Mouse (Mus musculus) forebrain, postnatal 0 days (tissue): ENCODE data around the gene Hormad2. TPM values are rescaled to one million over a fixed set of nuclear protein-coding genes. Genes with fewer than 3 reads are reported as not detected.

Experiments used
- ATAC-seq: fragments of 200-750 bp; cut with Nextera tagmentation; 2 replicates; pipeline ENCODE4 v1.8.0; 2017; ENCODE audit warnings: mild to moderate bottlenecking, moderate library complexity
- DNase-seq: peaks from one replicate; pipeline ENCODE4 v3.0.0-alpha.2; 2015
- H3K27ac ChIP-seq: fragments of 300-500 bp; sonication (generic); 2 replicates; pipeline ENCODE4 v1.5.1; 2014; ENCODE audit warnings: low read depth, mild to moderate bottlenecking, antibody characterized with exemption, low read length, moderate library complexity, mixed read lengths
- H3K27me3 ChIP-seq: fragments of 300-500 bp; sonication (generic); 2 replicates; pipeline ENCODE4 v1.6.1; 2014; ENCODE audit warnings: mild to moderate bottlenecking, low read length, mixed read lengths; ENCODE audit not compliant: insufficient read depth
- H3K36me3 ChIP-seq: fragments of 300-500 bp; sonication (generic); 2 replicates; pipeline ENCODE4 v1.6.1; 2014; ENCODE audit warnings: mild to moderate bottlenecking, moderate library complexity; ENCODE audit not compliant: insufficient read depth
- H3K4me1 ChIP-seq: fragments of 300-500 bp; sonication (generic); 2 replicates; pipeline ENCODE4 v1.6.1; 2014; ENCODE audit warnings: antibody characterized with exemption; ENCODE audit not compliant: insufficient read depth
- H3K4me2 ChIP-seq: fragments of 300-500 bp; sonication (generic); 2 replicates; pipeline ENCODE4 v1.6.1; 2014; ENCODE audit warnings: low read depth, mild to moderate bottlenecking, moderate library complexity
- H3K4me3 ChIP-seq: fragments of 300-500 bp; sonication (generic); 2 replicates; pipeline ENCODE4 v1.5.1; 2014; ENCODE audit warnings: low read depth, low read length, mixed read lengths
- H3K9ac ChIP-seq: fragments of 300-500 bp; sonication (generic); 2 replicates; pipeline ENCODE4 v1.6.1; 2014; ENCODE audit warnings: mild to moderate bottlenecking
- H3K9me3 ChIP-seq: fragments of 300-500 bp; sonication (generic); 2 replicates; pipeline ENCODE4 v1.6.1; 2016; ENCODE audit warnings: low read length
- CTCF ChIP-seq: sonication (generic); IDR thresholded peaks from 2 replicates; pipeline ENCODE4 v1.5.1; 2016; ENCODE audit warnings: antibody characterized with exemption, control low read depth, low read depth
- WGBS: fragments of 180-500 bp; shearing (Covaris S2); extraction: QIAGEN DNeasy Blood & Tissue Kit; methylation state at CpG from one replicate; pipeline ENCODE4 v1.1.7; 2014; 5-methylcytosine and 5-hydroxymethylcytosine counted together
- polyA plus RNA-seq: library from polyadenylated mRNA; unstranded; fragments of >200 nt; fragmentation: Nextera tagmentation; extraction: Ambion mirVana; gene quantifications from 2 replicates; pipeline ENCODE4 v1.2.1, GENCODE M21; 2015
- total RNA-seq: library from RNA; depleted of rRNA; stranded (reverse); fragments of >200 nt; gene quantifications from 2 replicates; pipeline ENCODE4 v1.2.3, GENCODE M21; 2014

The Hormad2 gene
- total and polyA plus RNA-seq, 2 experiments from 2014 or later = not detected

DNA sequence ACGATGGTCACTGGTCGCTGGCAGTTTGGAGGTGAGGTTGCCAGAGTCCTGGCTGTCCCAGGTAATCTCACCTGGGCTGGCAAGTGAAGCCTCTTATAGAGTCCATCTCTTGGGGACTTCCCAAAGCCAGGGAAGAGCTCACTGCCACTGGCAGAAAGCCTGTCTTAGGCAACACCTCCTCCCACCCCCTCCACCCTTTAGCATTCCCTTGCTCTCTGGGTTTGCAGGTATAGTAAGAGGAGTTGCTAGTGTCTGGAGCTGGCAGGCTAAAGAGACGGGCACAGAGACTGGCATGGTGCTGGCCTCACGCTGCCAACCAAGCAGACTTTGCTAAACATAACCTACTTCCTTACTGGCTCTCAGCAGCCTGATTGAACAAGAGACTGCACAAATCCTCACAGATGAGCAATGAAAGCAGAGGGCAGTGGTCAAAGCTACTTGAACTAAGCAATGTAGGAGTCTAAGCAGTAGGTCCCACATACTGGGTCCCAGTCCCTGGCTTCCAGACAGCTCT is 35.3 kb upstream of the Hormad2 start:
- Histone ChIP-seq H3K36me3 (peaks cover 23% of the 10 kb centered on the region), H3K9ac (no peak overlapping the region), H3K9me3 (no peaks in the 10 kb centered on the region), H3K4me1 (no peaks in the 10 kb centered on the region), H3K4me3 (no peak overlapping the region), H3K27ac (no peak overlapping the region), H3K27me3 (no peaks in the 10 kb centered on the region), H3K4me2 (no peak overlapping the region)
- 79% methylated on average over 4 of the region's 4 CpGs for WGBS
- no peak for TF ChIP-seq CTCF
- ATAC-seq (no peak), DNase-seq (no peak)

DNA sequence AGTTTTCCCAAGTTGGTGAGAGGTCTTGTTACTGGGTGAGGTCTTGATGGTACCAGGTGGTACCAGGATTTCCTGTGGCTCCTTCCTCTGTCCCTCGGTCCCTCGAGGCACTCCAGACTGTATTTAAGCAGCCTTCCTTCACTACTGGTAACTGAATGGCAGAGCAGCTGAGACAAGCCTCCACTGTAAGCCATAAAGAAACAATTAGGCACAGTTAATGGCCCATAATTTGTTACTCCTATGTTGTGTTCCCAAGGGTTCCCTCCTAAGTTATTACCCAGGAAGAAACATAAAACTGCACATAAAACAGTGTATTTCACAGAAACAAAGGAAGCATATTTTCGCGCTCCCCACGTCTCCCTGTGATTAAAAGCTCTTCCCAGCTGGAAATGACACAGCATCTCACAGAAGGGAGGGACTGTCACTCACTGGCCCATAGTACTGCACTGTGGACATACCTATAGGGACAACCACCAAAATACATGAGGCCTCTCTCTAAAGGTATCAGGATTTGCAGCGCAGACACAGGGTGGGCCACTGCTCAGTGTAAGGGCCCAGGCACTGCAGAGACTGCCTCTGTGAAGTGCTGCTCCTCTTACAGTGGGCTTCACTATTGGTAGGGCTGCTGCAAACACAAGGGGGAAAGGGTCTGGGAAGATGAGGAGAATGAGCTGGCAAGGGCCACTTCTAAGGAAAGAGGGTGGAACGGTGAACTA is 31.7 kb upstream of the Hormad2 start:
- Histone ChIP-seq H3K4me2 (no peak overlapping the region), H3K4me1 (no peaks in the 10 kb centered on the region), H3K36me3 (no peaks in the 10 kb centered on the region), H3K9me3 (no peaks in the 10 kb centered on the region), H3K27me3 (no peaks in the 10 kb centered on the region), H3K4me3 (no peak overlapping the region), H3K27ac (no peak overlapping the region), H3K9ac (no peak overlapping the region)
- WGBS = 63% methylated on average over 7 of the region's 7 CpGs
- DNase-seq = no peak
- ATAC-seq = no peak
- no peak for TF ChIP-seq CTCF

DNA sequence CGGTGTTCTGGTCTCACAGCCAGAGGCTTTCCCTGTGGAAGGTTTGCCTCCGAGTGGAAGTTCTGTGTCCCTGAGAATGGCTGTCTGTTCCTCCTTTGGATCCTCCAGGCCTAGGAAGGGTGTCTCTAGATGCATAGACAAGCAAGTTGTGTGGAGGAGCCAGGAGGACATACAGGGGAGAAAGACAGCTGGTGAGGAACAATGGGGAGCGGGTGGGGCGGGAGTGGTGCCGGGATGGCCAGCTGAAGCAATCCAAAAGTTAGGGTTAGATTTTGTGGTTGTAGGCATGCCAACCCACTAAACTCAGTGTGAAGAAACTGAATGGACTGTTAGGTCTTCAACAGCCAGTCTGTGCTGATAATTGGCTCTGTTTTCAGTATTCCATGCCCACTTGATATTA is 30.8 kb upstream of the Hormad2 start:
- H3K9ac ChIP-seq = no peak overlapping the region
- 80% methylated on average over 5 of the region's 5 CpGs for WGBS
- H3K27ac ChIP-seq = no peak overlapping the region
- DNase-seq (no peak), ATAC-seq (no peak)
- H3K4me3 ChIP-seq = no peak overlapping the region
- H3K4me1 ChIP-seq = no peaks in the 10 kb centered on the region
- no peak overlapping the region for H3K4me2 ChIP-seq
- no peaks in the 10 kb centered on the region for H3K36me3 ChIP-seq
- TF ChIP-seq CTCF = no peak
- H3K9me3 ChIP-seq = no peaks in the 10 kb centered on the region
- H3K27me3 ChIP-seq = no peaks in the 10 kb centered on the region

DNA sequence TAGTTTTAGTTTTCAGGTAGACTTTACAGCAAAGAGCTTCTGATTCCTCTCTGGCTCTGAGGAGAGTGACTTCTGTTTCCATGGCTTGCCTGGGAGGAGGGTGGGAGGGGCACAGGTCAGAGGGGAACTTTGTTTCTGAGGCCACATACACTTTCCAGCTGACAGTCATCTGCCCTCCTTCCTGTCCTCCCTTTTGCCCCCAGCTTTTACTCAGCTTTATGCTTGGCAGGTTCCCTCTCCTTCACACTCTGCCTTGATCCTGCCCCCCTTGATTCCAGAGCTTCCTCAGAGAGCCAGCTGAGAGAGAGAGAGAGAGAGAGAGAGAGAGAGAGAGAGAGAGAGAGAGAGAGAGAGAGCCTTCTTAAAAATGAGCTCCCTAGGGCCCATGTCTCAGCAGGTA is 30.3 kb upstream of the Hormad2 start:
- Histone ChIP-seq H3K4me2 (no peak overlapping the region), H3K4me3 (no peak overlapping the region), H3K27me3 (no peaks in the 10 kb centered on the region), H3K27ac (no peak overlapping the region), H3K9ac (no peak overlapping the region), H3K4me1 (no peaks in the 10 kb centered on the region), H3K9me3 (no peaks in the 10 kb centered on the region), H3K36me3 (no peaks in the 10 kb centered on the region)
- no peak for TF ChIP-seq CTCF
- ATAC-seq (no peak), DNase-seq (no peak)

DNA sequence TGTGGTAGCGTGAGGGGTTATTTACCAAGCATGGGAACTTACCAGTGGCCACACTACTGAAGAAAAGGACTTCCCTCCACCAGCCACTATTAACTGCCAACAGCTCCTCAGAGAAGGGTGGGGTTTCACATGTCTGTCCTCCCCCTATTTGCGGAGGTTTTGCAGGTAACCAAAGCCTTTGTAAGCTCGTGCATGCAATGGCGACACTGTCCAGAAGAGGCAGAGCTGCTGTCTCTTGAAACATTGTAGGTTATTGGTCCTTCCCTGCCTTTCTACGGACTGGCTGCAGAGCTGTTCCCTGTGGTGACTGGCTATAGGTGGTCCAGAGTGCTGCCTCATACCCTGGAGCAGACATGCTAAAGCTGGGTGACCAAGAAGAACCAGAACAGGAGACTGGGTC is 28.2 kb upstream of the Hormad2 start:
- H3K4me1 ChIP-seq = no peaks in the 10 kb centered on the region
- no peaks in the 10 kb centered on the region for H3K9me3 ChIP-seq
- no peak overlapping the region for H3K4me3 ChIP-seq
- H3K9ac ChIP-seq = no peak overlapping the region
- H3K27ac ChIP-seq = no peak overlapping the region
- no peaks in the 10 kb centered on the region for H3K27me3 ChIP-seq
- H3K36me3 ChIP-seq = no peaks in the 10 kb centered on the region
- DNase-seq = no peak
- ATAC-seq = no peak
- 66% methylated on average over 5 of the region's 5 CpGs for WGBS
- TF ChIP-seq CTCF = peak; percentile 14; the same call in 1 of the 2 replicates
- H3K4me2 ChIP-seq = no peak overlapping the region

DNA sequence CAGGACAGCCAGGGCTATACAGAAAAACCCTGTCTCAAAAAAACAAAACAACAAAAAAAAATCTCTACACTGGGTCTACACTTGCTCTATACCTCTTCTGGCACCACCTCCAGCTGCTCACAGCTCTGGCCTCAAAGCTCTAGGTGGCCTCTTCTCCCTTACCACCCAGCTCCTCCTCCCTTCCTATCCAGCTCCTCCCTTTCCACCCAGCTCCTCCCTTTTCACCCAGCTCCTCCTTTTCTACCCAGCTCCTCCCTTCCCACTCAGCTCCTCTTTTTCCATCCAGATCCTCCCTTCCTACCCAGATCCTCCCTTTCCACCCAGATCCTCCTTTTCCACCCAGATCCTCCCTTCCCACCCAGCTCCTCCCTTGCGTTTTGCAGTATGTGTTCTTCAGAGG is 26.5 kb upstream of the Hormad2 start:
- no peaks in the 10 kb centered on the region for H3K27me3 ChIP-seq
- no peak overlapping the region for H3K9ac ChIP-seq
- TF ChIP-seq CTCF = no peak
- WGBS = 100% methylated on average over 1 of the region's 1 CpGs
- no peak for ATAC-seq
- H3K36me3 ChIP-seq = no peaks in the 10 kb centered on the region
- no peak overlapping the region for H3K27ac ChIP-seq
- H3K9me3 ChIP-seq = no peaks in the 10 kb centered on the region
- no peaks in the 10 kb centered on the region for H3K4me1 ChIP-seq
- no peak overlapping the region for H3K4me2 ChIP-seq
- H3K4me3 ChIP-seq = no peak overlapping the region
- DNase-seq = no peak

DNA sequence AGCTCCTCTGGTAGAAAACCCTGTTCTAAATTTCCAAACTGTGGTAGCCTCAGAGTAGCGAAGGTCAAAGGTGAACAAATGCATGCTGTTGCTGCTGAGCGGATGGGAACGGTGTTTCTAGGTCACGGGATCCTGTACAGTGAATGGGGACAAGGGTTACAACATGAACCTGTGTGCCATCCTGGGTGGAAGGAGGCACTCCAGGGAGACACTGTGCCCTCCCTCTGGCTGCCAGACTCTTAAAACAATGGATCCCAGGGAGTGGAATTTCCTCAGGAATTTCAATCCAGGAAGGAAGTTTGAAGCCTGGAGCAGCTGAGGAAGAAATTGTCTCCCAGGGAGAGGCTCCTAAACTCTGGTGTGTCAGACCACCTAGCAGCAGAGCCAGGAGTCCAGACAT is 25.3 kb upstream of the Hormad2 start:
- Histone ChIP-seq H3K4me3 (no peak overlapping the region), H3K9ac (no peak overlapping the region), H3K9me3 (no peaks in the 10 kb centered on the region), H3K4me2 (no peak overlapping the region), H3K36me3 (no peaks in the 10 kb centered on the region), H3K27ac (no peak overlapping the region), H3K27me3 (no peaks in the 10 kb centered on the region), H3K4me1 (no peaks in the 10 kb centered on the region)
- TF ChIP-seq CTCF = no peak
- 72% methylated on average over 4 of the region's 4 CpGs for WGBS
- DNase-seq (no peak), ATAC-seq (no peak)
